Mouse (Mus musculus): ENCODE measurements at regions not wholly inside any gene's neighbourhood (a gene's known extent, or its start where the extent isn't known, plus 50 kb on each side); places are given as distances from the start of the nearest gene placed in this dataset.
"Not testable (repeated sequence)": the region's sequence is repeated elsewhere in the genome, so short reads cannot be mapped to it uniquely, and the experiment has no call there.

GRCm38 (mm10) chr14:86599511-86599910 lies 541.5 kb downstream of the Diaph3 start:
- no peak for DNase-seq (ENCODE audit: low spot score in 2 of 2)

- DNase-seq (ENCODE audit: low spot score in 2 of 2): no peak
Observed at GRCm38 (mm10) chr14:86588525-86588924, 552.5 kb downstream of the Diaph3 start.

DNA sequence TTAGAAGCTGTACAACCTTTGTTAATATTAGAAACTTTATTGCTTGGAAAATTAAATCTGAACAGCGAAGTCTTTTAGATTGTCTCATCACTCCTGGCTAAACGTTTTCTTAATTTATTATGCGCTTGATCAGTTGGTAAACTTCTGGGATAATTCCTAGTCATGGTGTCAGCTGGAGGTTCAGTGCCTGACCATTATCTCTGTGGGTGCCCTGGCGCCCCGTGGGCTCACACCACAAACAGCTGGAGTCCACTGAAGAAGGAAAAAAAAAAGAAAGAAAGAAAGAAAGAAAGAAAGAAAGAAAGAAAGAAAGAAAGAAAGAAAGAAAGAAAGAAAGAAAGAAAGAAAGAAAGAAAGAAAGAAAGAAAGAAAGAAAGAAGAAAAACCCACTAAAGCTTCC lies 555.1 kb downstream of the Diaph3 start:
- not testable (repeated sequence) for DNase-seq (ENCODE audit: low spot score in 2 of 2)

DNA sequence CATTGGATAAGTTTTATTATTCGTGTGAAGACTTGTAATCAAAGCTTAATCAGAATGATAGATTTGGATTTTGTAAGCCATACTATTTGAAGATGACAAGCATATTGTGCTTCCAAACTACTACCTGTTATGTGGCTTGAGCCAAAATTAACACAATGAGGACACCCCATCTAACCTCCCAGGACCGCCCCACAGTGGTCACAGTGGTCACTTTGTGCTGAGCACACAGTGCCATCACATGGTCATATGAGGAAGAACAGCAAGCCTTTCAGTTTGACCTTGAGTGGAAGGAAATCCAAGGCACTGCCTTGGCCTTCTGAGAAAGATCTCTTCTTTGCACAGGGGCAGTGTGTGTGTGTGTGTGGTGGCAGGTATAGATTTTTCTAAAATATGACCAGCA lies 578.3 kb downstream of the Diaph3 start:
- no peak for DNase-seq (ENCODE audit: low spot score in 2 of 2)

DNA sequence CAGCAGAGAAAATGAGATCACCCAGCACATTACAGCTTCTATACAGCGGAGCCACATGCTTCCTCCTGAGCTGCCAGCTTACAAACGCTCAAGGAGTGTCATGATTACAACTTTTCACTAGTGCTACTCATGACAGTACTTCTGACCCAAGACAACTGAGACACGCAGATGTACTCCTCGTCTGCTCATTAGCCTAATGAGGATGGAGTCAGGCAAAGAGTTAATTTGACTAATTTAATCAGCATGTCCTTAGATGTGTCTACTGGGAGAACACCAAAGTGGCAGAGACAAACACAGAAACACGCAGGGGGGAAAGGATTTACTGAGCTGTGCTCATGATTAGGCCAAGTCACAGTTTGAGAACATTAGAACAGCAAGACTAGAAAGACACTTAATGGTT lies 603.0 kb downstream of the Diaph3 start:
- DNase-seq (ENCODE audit: low spot score in 2 of 2): no peak

- DNase-seq (ENCODE audit: low spot score in 2 of 2): no peak
Observed at GRCm38 (mm10) chr14:86536341-86537027, 604.6 kb downstream of the Diaph3 start.

DNA sequence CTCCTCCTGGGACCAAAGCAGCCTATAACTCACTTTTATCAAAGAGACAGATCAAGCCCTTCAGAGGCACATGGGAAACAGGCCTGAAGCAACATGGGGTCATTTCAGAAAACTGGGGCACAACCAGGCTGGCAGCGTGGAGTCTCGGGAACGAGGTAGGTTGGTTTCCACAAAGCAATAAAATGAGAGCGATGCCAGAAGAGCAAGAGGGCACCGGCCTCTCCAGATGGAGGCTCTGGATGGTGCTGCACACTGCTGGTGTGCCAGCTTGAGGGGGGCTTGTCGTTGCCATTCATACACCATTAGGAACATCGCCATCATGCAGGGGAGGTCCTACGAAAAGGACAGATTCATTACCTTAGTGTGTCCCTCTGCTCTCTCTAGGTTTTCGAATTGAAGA lies 630.6 kb downstream of the Diaph3 start:
- no peak for DNase-seq (ENCODE audit: low spot score in 2 of 2)

- no peak for DNase-seq (ENCODE audit: low spot score in 2 of 2)
Observed at GRCm38 (mm10) chr14:86509686-86510085, 631.3 kb downstream of the Diaph3 start.

DNA sequence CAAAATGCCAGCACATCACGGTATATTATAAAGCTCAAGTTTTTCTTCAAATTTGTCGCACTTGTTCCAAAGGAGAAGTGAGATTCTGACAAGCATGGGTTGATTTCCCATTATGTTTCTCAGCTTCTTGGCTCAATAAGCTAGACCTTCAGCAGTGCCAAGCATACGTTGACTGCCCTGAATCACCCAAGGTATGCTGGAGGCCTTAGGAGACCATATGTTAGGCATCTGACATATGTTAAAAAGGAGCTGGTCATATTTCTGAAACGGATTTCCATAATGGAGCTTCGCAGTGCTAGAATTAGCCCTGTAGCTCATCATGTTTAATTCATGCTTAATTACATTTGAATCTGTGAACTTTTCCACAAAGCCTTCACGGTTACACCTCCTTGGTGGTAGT lies 634.7 kb downstream of the Diaph3 start:
- no peak for DNase-seq (ENCODE audit: low spot score in 2 of 2)

DNA sequence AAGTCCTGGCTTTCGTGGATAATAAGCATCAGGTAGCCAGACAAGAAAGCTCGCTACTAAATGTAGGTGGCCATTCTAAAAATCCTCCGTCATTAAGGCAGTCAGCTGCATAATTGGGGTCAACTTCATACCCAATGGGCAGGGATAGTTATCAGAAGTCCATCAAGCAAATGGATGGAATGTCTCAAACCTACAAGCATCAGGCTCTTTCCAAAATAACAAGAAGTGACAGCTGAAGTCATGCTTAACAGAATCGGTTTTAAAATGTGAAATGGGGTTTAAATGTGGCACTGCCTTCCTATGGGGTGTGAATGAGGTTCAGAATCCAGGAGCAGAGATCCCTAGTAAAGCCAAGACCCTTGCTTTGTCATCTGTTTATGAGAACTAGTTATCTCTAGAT lies 650.2 kb downstream of the Diaph3 start:
- DNase-seq (ENCODE audit: low spot score in 2 of 2): no peak

DNA sequence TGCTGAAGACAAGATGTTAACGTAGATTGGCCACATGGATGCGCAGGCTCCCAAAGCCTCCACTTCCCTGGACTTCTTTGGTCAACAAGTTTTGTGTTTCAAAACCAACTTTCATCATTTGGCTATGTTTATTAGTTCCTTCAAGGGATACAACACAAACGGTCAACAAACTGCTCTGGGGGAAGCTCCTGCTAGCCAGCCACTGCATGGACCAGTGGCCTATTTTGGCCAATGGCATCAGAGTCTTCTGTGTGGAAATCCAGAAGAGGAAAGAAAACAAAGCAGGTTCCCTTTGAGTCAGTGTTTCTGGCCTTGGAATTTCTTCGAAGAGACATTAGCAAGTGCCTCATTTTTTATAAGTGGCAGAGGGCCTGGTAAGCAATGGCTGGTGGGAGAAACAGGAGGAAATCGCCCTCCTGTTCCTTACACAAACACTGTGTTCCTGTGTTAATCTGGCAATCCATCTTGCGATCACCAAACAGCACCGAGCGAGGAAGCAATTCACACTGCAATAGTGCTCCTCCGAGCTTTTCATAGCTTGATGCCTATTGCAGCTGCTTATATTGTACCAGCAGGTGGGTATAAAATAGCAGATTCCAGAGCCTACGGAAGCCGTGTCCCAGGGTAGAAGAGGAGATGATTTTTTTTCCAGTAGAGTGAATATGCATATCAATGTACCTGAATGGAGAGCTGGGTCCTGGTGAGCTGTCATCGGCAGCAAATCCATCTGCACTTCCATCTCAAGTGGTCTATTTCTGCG lies 651.0 kb downstream of the Diaph3 start:
- no peak for DNase-seq (ENCODE audit: low spot score in 2 of 2)

DNA sequence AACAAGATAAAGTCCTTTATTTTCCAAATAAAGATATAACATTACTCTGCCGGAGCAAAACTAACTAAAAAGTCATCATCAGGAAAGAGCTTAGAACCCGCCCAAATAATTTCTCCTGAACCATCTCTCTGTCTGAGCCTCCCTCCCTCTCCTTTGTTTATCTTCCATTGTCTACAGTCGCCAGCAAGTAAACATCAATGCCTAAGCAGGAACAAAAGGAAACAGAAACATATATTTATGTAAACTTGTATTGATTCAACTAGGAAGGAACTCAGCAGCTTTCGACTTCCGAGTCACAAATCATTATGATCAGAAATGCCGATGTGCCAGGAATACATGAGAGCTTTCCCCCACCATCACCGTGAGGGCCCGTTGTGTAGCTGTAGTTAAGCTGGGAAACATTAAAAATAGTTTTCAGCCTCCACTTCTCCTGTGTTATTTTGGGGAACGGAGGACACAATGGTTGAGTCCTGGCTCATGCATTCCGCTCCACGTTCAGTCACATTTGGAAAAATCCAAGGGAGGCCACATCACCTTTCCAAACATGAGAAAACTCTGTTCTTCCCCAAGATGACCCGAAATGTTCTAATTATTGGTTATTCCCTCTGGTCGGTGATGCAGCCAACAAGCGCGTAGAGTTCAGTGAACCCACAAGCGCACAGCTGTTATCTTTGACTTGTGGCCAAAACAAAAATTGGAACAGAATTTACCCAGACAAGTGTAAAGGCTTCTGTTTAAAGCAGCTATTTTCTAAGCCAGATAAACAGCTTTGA lies 651.8 kb downstream of the Diaph3 start:
- peak; percentile 5 to 24 for DNase-seq (ENCODE audit: low spot score in 2 of 2)

GRCm38 (mm10) chr14:86487285-86487897 lies 653.6 kb downstream of the Diaph3 start:
- DNase-seq (ENCODE audit: low spot score in 2 of 2): no peak

GRCm38 (mm10) chr14:86484247-86484646 lies 656.8 kb downstream of the Diaph3 start:
- DNase-seq (ENCODE audit: low spot score in 2 of 2): peak in 1 of 2 experiments; percentile 5

DNA sequence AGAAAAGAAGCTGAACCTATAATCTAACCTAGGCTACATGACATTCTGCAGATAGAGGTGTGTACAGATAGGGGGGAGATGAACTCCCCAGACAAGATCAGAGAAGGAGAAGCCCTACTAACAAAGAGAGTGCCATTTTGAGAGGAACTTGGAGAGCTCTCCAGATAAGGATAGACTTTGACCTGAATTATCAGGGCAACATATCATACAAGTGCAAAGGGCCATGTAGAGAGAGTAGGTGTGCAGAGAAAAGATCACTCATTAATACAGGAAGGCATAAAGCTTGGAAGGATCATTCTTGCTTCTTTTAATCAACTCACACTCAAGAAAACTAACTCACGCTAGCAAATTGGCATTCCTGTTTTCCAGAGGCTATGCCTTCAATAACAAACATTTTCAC lies 667.4 kb downstream of the Diaph3 start:
- no peak for DNase-seq (ENCODE audit: low spot score in 2 of 2)

GRCm38 (mm10) chr14:86470462-86470861 lies 670.6 kb downstream of the Diaph3 start:
- DNase-seq (ENCODE audit: low spot score in 2 of 2): no peak

- DNase-seq (ENCODE audit: low spot score in 2 of 2): no peak
Observed at GRCm38 (mm10) chr14:86467886-86468463, 673.1 kb downstream of the Diaph3 start.

- no peak for DNase-seq (ENCODE audit: low spot score in 2 of 2)
Observed at GRCm38 (mm10) chr14:86463388-86463787, 677.6 kb downstream of the Diaph3 start.

GRCm38 (mm10) chr14:86453142-86453541 lies 687.9 kb downstream of the Diaph3 start:
- DNase-seq (ENCODE audit: low spot score in 2 of 2): no peak

GRCm38 (mm10) chr14:86450616-86451015 lies 690.4 kb downstream of the Diaph3 start:
- no peak for DNase-seq (ENCODE audit: low spot score in 2 of 2)

- no peak for DNase-seq (ENCODE audit: low spot score in 2 of 2)
Observed at GRCm38 (mm10) chr14:86445139-86445538, 695.9 kb downstream of the Diaph3 start.
